ENCODE assay signal across 7 mouse cellular contexts in genomic region chr11:109425392-109426271, GRCm38 (mm10). TPM values are rescaled to one million over a fixed set of nuclear protein-coding genes. Genes with fewer than 3 reads are reported as not detected.
DNase-seq lines count a peak whose midpoint lies in the region; ATAC-seq lines count a peak whose summit lies in the region.

Gene Amz2, plus strand, starts transcription at chr11:109425946.

- ATAC-seq in embryonic facial prominence, embryonic 12.5 days (ENCODE audit: insufficient number of reproducible peaks, insufficient read depth, low FRiP score, low TSS enrichment) = peak; percentile 96
- ATAC-seq in limb, embryonic 11.5 days (ENCODE audit: insufficient number of reproducible peaks, low FRiP score, low TSS enrichment, low read depth) = peak; percentile 95
- peak; percentile 96 for ATAC-seq in midbrain, embryonic 14.5 days (ENCODE audit: low FRiP score, low TSS enrichment)

- no peaks in the 10 kb centered on the region for H3K27me3 ChIP-seq in embryonic facial prominence, embryonic 12.5 days
- no peaks in the 10 kb centered on the region for H3K27me3 ChIP-seq in limb, embryonic 11.5 days (ENCODE audit: control insufficient read depth, insufficient read depth, low read length)
- no peaks in the 10 kb centered on the region for H3K27me3 ChIP-seq in midbrain, embryonic 14.5 days (ENCODE audit: control insufficient read depth, insufficient read depth, low read length)

- H3K27ac ChIP-seq in embryonic facial prominence, embryonic 12.5 days = peak within 1 kb of the TSS; percentile 77
- peak within 1 kb of the TSS; percentile 72 for H3K27ac ChIP-seq in limb, embryonic 11.5 days (replicated peaks; ENCODE audit: low read depth, low read length)
- H3K27ac ChIP-seq in midbrain, embryonic 14.5 days (replicated peaks; ENCODE audit: low read depth, low read length) = peak within 1 kb of the TSS; percentile 85

- peaks cover 11% of the 10 kb centered on the region for H3K4me1 ChIP-seq in embryonic facial prominence, embryonic 12.5 days
- no peaks in the 10 kb centered on the region for H3K4me1 ChIP-seq in limb, embryonic 11.5 days (ENCODE audit: control insufficient read depth, insufficient read depth, low read length)
- peaks cover 14% of the 10 kb centered on the region for H3K4me1 ChIP-seq in midbrain, embryonic 14.5 days (ENCODE audit: control insufficient read depth, insufficient read depth, low read length)

- H3K4me3 ChIP-seq in embryonic facial prominence, embryonic 12.5 days = peak within 1 kb of the TSS; percentile 48
- H3K4me3 ChIP-seq in limb, embryonic 11.5 days (ENCODE audit: low read depth, low read length) = peak within 1 kb of the TSS; percentile 60
- H3K4me3 ChIP-seq in midbrain, embryonic 14.5 days (replicated peaks; ENCODE audit: low read depth, low read length) = peak within 1 kb of the TSS; percentile 66

- DNase-seq in adrenal gland, postnatal 25 days = peak; percentile 99
- DNase-seq in heart, adult 11 months = peak; percentile 100
- DNase-seq in kidney, adult 18-20 months = peak; percentile 100
- DNase-seq in limb, embryonic 11.5 days (ENCODE audit: low spot score) = peak; percentile 100
- peak; percentile 99 for DNase-seq in midbrain, embryonic 14.5 days
- DNase-seq in spleen, adult 18-20 months = peak; percentile 99

- H3K36me3 ChIP-seq in embryonic facial prominence, embryonic 12.5 days = peaks cover 23% of the 10 kb centered on the region
- peaks cover 4% of the 10 kb centered on the region for H3K36me3 ChIP-seq in limb, embryonic 11.5 days (ENCODE audit: control insufficient read depth, insufficient read depth, low read length)
- peaks cover 21% of the 10 kb centered on the region for H3K36me3 ChIP-seq in midbrain, embryonic 14.5 days (ENCODE audit: control insufficient read depth, insufficient read depth, low read length)

- WGBS in embryonic facial prominence, embryonic 12.5 days = under 1% methylated on average over 65 of the region's 65 CpGs
- under 1% methylated on average over 65 of the region's 65 CpGs for WGBS in limb, embryonic 11.5 days
- WGBS in midbrain, embryonic 14.5 days = under 1% methylated on average over 65 of the region's 65 CpGs

- no peaks in the 10 kb centered on the region for H3K9me3 ChIP-seq in embryonic facial prominence, embryonic 12.5 days
- H3K9me3 ChIP-seq in limb, embryonic 11.5 days (ENCODE audit: control insufficient read depth, low read length) = no peaks in the 10 kb centered on the region
- no peaks in the 10 kb centered on the region for H3K9me3 ChIP-seq in midbrain, embryonic 14.5 days (ENCODE audit: control insufficient read depth, low read length)

- peak within 1 kb of the TSS; percentile 61 for H3K9ac ChIP-seq in embryonic facial prominence, embryonic 12.5 days
- peak within 1 kb of the TSS; percentile 82 for H3K9ac ChIP-seq in limb, embryonic 11.5 days (ENCODE audit: low read length)
- H3K9ac ChIP-seq in midbrain, embryonic 14.5 days (replicated peaks; ENCODE audit: low read length) = peak within 1 kb of the TSS; percentile 76

- H3K4me2 ChIP-seq in embryonic facial prominence, embryonic 12.5 days (replicated peaks) = peak within 1 kb of the TSS; percentile 61
- peak within 1 kb of the TSS; percentile 55 for H3K4me2 ChIP-seq in limb, embryonic 11.5 days (ENCODE audit: low read depth, severe bottlenecking)
- H3K4me2 ChIP-seq in midbrain, embryonic 14.5 days (ENCODE audit: low read length) = peak within 1 kb of the TSS; percentile 67

RNA-seq across cellular contexts. Expression of gene Amz2, which starts in this region (rescaled TPM):
- 41.9 and 53.9 TPM in 2 replicates for total RNA-seq in adrenal gland, postnatal 25 days (2021)
- polyA plus RNA-seq in embryonic facial prominence, embryonic 12.5 days (2016; fragmentation: Nextera tagmentation; extraction: Ambion mirVana) = 44.4 and 48.5 TPM in 2 replicates
- polyA plus RNA-seq in limb, embryonic 11.5 days (2014; fragmentation: Nextera tagmentation; extraction: Ambion mirVana) = 44.8 and 50.1 TPM in 2 replicates
- 63.6 and 78.7 TPM in 2 replicates for polyA plus RNA-seq in midbrain, embryonic 14.5 days (2014; fragmentation: Nextera tagmentation; extraction: Ambion mirVana)

Comparison
In these comparisons a context has a peak if more than half of its experiments do, and no peak if none do; other contexts are left out.
1. Peak in every context shown above with its lines: DNase-seq, ATAC-seq, H3K4me3 ChIP-seq and H3K27ac ChIP-seq.